Mouse (Mus musculus): ENCODE data around the gene Gm2000. TPM values are rescaled to one million over a fixed set of nuclear protein-coding genes. Genes with fewer than 3 reads are reported as not detected.
"Not testable (repeated sequence)": the region's sequence is repeated elsewhere in the genome, so short reads cannot be mapped to it uniquely, and the experiment has no call there.

Gene Gm2000
- polyA plus RNA-seq, 1 experiment from 2014 or later = 862 TPM

DNA sequence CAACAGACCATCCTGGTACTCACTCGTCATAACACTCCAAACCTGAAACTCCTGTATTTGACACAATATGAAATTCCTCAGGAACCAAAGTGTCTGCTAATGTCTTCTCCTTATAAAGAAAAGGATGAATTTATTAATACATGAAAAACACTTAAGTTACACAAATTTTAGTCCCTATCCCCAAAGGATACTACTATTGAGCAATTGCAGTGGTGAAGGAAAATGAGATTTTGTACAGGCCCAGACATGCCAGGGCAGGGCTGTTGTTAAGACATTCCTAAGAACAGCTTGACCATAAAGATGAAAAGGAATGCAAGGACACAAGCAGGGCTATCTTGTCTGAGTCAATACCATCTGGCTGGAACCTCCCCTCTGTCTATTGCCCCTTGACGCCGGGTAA is 34.3 kb downstream of the Gm2000 start:
- H3K9me3 ChIP-seq; ATAC-seq (ENCODE audit: insufficient number of reproducible peaks, insufficient read depth, low FRiP score, low TSS enrichment, low read depth); H3K4me1 ChIP-seq (replicated peaks); H3K36me3 ChIP-seq; H3K27ac ChIP-seq; H3K9ac ChIP-seq (replicated peaks); H3K4me2 ChIP-seq; H3K27me3 ChIP-seq; H3K4me3 ChIP-seq (replicated peaks): not testable (repeated sequence)
- 68% methylated on average over 3 of the region's 3 CpGs for WGBS

DNA sequence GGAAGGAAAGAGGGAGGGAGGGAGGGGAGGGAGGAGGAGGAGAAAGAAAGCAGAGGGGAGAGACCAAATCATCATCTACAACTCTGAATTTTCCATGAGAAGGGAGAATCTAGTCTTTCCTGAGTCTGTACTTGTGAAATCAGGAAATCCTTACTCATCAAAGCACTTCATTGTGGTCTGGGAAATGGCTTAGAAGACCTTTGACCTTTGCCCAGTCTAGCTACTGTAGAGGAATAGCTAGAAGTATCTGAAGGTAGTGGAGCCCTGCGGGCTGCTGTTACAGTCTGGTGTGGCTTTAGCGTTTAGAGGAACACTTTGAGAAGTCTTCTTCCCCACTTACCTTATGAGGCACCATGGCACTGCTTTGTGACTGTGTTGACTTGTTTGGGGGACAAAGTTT is 36.7 kb downstream of the Gm2000 start:
- H3K27me3 ChIP-seq = no peaks in the 10 kb centered on the region
- H3K4me2 ChIP-seq = no peak overlapping the region
- ATAC-seq (ENCODE audit: insufficient number of reproducible peaks, insufficient read depth, low FRiP score, low TSS enrichment, low read depth) = no peak
- H3K4me3 ChIP-seq (replicated peaks) = no peak overlapping the region
- H3K4me1 ChIP-seq (replicated peaks) = no peaks in the 10 kb centered on the region
- H3K36me3 ChIP-seq = no peaks in the 10 kb centered on the region
- H3K9me3 ChIP-seq = no peaks in the 10 kb centered on the region
- no peak overlapping the region for H3K9ac ChIP-seq (replicated peaks)
- 39% methylated on average over 2 of the region's 2 CpGs for WGBS
- no peak overlapping the region for H3K27ac ChIP-seq

DNA sequence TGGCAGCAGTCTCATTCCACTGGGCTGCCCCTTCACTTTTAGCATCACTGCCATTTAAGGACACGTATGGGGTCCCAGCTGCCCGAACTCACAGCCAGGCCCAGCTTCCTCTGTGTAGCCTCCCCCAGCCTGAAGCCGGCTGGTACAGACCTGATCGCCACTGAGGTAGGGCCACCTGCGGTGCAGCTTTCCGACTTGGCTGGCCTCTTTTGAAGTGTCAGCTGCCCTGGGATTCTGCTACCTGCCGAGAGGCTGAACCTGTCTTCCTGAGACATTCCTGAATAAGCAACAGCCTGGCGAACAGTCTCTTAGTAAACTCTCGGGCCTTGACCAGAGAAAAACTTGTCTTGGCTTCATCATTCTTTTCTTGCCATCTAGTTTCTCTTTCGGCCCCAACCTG is 37.4 kb downstream of the Gm2000 start:
- ATAC-seq (ENCODE audit: insufficient number of reproducible peaks, insufficient read depth, low FRiP score, low TSS enrichment, low read depth) = no peak
- Histone ChIP-seq H3K9me3 (no peaks in the 10 kb centered on the region), H3K4me1 (replicated peaks) (no peaks in the 10 kb centered on the region; the same call in 1 of the 2 replicates), H3K4me2 (no peak overlapping the region), H3K27ac (no peak overlapping the region), H3K27me3 (no peaks in the 10 kb centered on the region), H3K36me3 (no peaks in the 10 kb centered on the region), H3K9ac (replicated peaks) (no peak overlapping the region), H3K4me3 (replicated peaks) (no peak overlapping the region)
- WGBS = 41% methylated on average over 10 of the region's 10 CpGs

DNA sequence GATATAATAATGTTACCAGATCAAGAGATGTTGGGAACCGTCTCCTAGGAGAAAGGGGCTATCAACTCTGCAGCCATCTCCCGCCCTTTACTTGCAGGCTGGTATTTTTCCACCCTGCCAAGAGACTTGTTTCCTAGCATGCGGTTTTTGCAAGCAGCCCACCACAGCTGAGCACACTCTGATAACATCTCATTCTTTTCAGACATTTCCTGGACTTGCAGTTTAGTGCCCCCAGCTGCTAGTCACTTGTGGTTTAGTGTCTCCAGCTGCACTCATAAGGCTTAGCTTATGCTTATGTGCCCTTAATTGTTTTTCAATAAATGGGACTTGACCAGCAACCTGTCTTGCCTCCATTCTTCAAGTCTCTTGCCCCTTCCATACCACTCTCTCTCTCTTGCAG is 42.2 kb downstream of the Gm2000 start:
- Histone ChIP-seq H3K9ac (replicated peaks) (no peak overlapping the region), H3K4me2 (no peak overlapping the region), H3K27me3 (no peaks in the 10 kb centered on the region), H3K9me3 (no peaks in the 10 kb centered on the region), H3K4me1 (replicated peaks) (no peaks in the 10 kb centered on the region; the same call in 1 of the 2 replicates), H3K36me3 (no peaks in the 10 kb centered on the region), H3K4me3 (replicated peaks) (no peak overlapping the region), H3K27ac (no peak overlapping the region)
- 53% methylated on average over 3 of the region's 3 CpGs for WGBS
- no peak for ATAC-seq (ENCODE audit: insufficient number of reproducible peaks, insufficient read depth, low FRiP score, low TSS enrichment, low read depth)

DNA sequence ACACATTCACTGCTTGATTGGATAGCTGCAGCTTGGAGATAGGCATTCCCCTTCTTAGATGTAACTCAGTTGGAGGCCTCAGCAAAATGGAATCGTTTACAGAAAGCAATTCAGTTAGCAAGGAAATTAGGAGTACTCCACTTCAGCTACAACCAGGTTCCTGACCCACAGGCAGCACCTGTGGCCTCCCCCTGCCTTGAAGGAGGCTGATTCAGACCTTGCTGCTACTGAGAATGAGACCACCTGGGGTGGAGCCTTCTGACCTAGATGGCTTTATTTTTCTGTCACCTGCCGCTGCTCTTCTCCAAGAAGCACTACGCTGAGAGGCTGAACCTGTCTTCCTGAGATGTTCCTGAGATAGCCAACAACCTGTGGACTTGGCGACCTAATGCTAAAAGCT is 42.7 kb downstream of the Gm2000 start:
- H3K27me3 ChIP-seq = no peaks in the 10 kb centered on the region
- no peak for ATAC-seq (ENCODE audit: insufficient number of reproducible peaks, insufficient read depth, low FRiP score, low TSS enrichment, low read depth)
- H3K4me1 ChIP-seq (replicated peaks) = no peaks in the 10 kb centered on the region; the same call in 1 of the 2 replicates
- H3K4me3 ChIP-seq (replicated peaks) = no peak overlapping the region
- no peak overlapping the region for H3K27ac ChIP-seq
- no peak overlapping the region for H3K9ac ChIP-seq (replicated peaks)
- no peaks in the 10 kb centered on the region for H3K36me3 ChIP-seq
- H3K9me3 ChIP-seq = no peaks in the 10 kb centered on the region
- no peak overlapping the region for H3K4me2 ChIP-seq
- WGBS = 52% methylated on average over 4 of the region's 4 CpGs

Other genes starting within 250 kb of the Gm2000 start
- 0.97 and 1.0 TPM in 2 replicates for gene Fam163a, start 161.0 kb upstream of the Gm2000 start, polyA plus RNA-seq (2016; fragmentation: Nextera tagmentation; extraction: Ambion mirVana)
- 0.40 TPM in 1 of 2 replicates, not detected in the other for gene Tdrd5, start 62.4 kb upstream of the Gm2000 start, polyA plus RNA-seq (2016; fragmentation: Nextera tagmentation; extraction: Ambion mirVana)
- not detected in 2 replicates for gene Nphs2, start 55.3 kb upstream of the Gm2000 start, polyA plus RNA-seq (2016; fragmentation: Nextera tagmentation; extraction: Ambion mirVana)
- 0.30 and 0.55 TPM in 2 replicates for gene Axdnd1, start 55.1 kb downstream of the Gm2000 start, polyA plus RNA-seq (2016; fragmentation: Nextera tagmentation; extraction: Ambion mirVana)
- 29.7 and 36.2 TPM in 2 replicates for gene Soat1, start 108.3 kb downstream of the Gm2000 start, polyA plus RNA-seq (2016; fragmentation: Nextera tagmentation; extraction: Ambion mirVana)
- 0.33 and 0.59 TPM in 2 replicates for gene Gm10031, start 158.0 kb downstream of the Gm2000 start, polyA plus RNA-seq (2016; fragmentation: Nextera tagmentation; extraction: Ambion mirVana)
- 6.0 and 6.1 TPM in 2 replicates for gene Abl2, start 192.7 kb downstream of the Gm2000 start, polyA plus RNA-seq (2016; fragmentation: Nextera tagmentation; extraction: Ambion mirVana)